Mouse (Mus musculus): ENCODE measurements around the gene Casd1. TPM values are rescaled to one million over a fixed set of nuclear protein-coding genes. Genes with fewer than 3 reads are reported as not detected.

Gene Casd1
- polyA plus RNA-seq, 1 experiment from 2014 or later: 34.7 TPM

DNA sequence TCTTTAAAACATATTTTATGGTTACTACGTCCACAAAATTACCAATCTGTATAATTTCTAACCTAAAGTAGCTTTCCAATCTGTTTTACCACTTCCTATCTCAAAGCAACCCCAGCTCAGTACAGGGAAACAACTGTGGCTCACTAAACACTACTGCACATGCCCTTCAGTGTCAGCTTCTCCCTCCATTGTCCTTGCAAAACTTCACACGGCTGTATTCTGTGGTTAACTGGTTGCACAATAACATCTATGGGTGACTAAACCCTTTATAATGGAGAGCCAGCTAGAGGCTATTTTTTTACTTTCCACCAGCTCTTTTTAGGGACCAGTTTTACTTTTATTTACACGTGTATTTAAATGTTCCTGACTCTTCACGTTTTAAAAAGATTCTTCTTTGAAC lies 12.7 kb upstream of the Casd1 start:
- Histone ChIP-seq H3K36me3 (replicated peaks) (no peaks in the 10 kb centered on the region), H3K4me3 (no peak overlapping the region), H3K27ac (no peak overlapping the region), H3K9me3 (no peaks in the 10 kb centered on the region), H3K27me3 (ENCODE audit: poor library complexity, severe bottlenecking) (peaks cover 4% of the 10 kb centered on the region; the same call in 1 of the 2 replicates), H3K4me1 (peaks cover 12% of the 10 kb centered on the region)
- WGBS: 77% methylated on average over 4 of the region's 4 CpGs
- no peak for DNase-seq (ENCODE audit: extremely low spot score, low spot score)

- peaks cover 4% of the 10 kb centered on the region; the same call in 1 of the 2 replicates for H3K27me3 ChIP-seq (ENCODE audit: poor library complexity, severe bottlenecking)
- H3K27ac ChIP-seq: no peak overlapping the region
- no peak for DNase-seq (ENCODE audit: extremely low spot score, low spot score)
- no peak overlapping the region for H3K4me3 ChIP-seq
- H3K9me3 ChIP-seq: no peaks in the 10 kb centered on the region
- WGBS: 93% methylated on average over 3 of the region's 3 CpGs
- H3K4me1 ChIP-seq: peaks cover 4% of the 10 kb centered on the region
- no peaks in the 10 kb centered on the region for H3K36me3 ChIP-seq (replicated peaks)
These were observed 11.9 kb upstream of the Casd1 start for GRCm38 (mm10) chr6:4588722-4589121.

- no peaks in the 10 kb centered on the region; the same call in 1 of the 2 replicates for H3K27me3 ChIP-seq (ENCODE audit: poor library complexity, severe bottlenecking)
- WGBS: 76% methylated on average over 8 of the region's 8 CpGs
- DNase-seq (ENCODE audit: extremely low spot score, low spot score): no peak
- H3K27ac ChIP-seq: no peak overlapping the region
- no peak overlapping the region for H3K4me3 ChIP-seq
- H3K36me3 ChIP-seq (replicated peaks): no peaks in the 10 kb centered on the region
- peaks cover 11% of the 10 kb centered on the region for H3K4me1 ChIP-seq
- no peaks in the 10 kb centered on the region for H3K9me3 ChIP-seq
These were observed 10.6 kb upstream of the Casd1 start for GRCm38 (mm10) chr6:4590089-4590488.

DNA sequence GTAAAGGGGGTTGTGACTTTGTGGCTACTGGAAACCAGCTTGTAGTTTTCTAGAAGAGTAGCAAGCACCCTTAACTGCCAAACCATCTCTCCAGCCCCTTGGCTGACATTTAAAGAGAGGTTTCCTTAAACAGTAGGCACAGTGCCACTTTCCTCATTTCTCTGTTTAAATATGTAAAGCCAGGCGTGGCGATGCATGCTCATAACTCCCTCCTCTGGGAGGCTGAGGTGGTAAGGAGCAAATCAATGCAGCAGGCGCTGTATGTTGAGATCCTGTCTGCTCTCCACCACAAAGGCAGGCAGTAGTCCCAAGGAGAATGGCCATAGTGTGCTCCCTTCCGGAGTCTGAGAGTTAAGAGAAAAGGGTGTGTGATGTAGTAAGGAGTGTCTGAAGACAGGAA lies 2.9 kb upstream of the Casd1 start:
- no peaks in the 10 kb centered on the region for H3K9me3 ChIP-seq
- no peak overlapping the region for H3K4me3 ChIP-seq
- no peaks in the 10 kb centered on the region for H3K36me3 ChIP-seq (replicated peaks)
- 87% methylated on average over 4 of the region's 4 CpGs for WGBS
- no peak for DNase-seq (ENCODE audit: extremely low spot score, low spot score)
- peaks cover 14% of the 10 kb centered on the region; the same call in 1 of the 2 replicates for H3K27me3 ChIP-seq (ENCODE audit: poor library complexity, severe bottlenecking)
- H3K27ac ChIP-seq: no peak overlapping the region
- peaks cover 53% of the 10 kb centered on the region for H3K4me1 ChIP-seq

DNA sequence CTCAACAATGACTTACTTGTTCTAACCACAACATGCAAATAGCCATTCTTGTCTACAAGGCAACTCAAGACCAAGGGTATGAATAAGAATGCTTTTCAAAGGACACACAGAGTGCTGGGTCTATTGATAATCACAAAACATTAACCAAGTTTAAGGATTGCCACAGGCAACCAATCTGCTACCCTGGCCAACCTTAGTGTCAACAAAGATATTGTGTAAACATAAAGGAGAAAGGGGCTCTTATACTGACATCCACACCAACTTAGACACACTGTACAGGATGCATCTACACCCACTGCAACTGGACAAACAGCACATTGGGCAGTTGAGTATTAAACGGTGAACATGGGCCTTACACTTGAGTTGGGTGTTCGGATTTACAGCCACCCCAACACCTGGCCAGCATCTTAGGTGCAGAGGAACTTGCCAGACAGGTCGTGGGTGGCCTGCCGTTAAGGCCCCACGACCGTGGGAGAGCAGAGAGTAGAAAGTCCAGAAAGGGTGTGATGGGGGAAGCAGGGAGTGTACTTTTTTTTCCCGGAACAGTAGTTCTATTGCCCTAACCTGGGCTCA lies 468 bp upstream of the Casd1 start:
- H3K4me3 ChIP-seq: peak overlapping the region; percentile 80
- H3K9me3 ChIP-seq: no peaks in the 10 kb centered on the region
- no peaks in the 10 kb centered on the region for H3K36me3 ChIP-seq (replicated peaks)
- DNase-seq (ENCODE audit: extremely low spot score, low spot score): no peak
- peaks cover 14% of the 10 kb centered on the region; the same call in 1 of the 2 replicates for H3K27me3 ChIP-seq (ENCODE audit: poor library complexity, severe bottlenecking)
- WGBS: 37% methylated on average over 7 of the region's 7 CpGs
- H3K27ac ChIP-seq: peak overlapping the region; percentile 100
- H3K4me1 ChIP-seq: peaks cover 67% of the 10 kb centered on the region

GRCm38 (mm10) chr6:4601297-4601931 lies 775 bp downstream of the Casd1 start:
- H3K4me1 ChIP-seq: peaks cover 64% of the 10 kb centered on the region
- peaks cover 14% of the 10 kb centered on the region; the same call in 1 of the 2 replicates for H3K27me3 ChIP-seq (ENCODE audit: poor library complexity, severe bottlenecking)
- DNase-seq (ENCODE audit: extremely low spot score, low spot score): peak; percentile 54
- peak overlapping the region; percentile 80 for H3K4me3 ChIP-seq
- H3K9me3 ChIP-seq: no peaks in the 10 kb centered on the region
- H3K27ac ChIP-seq: peak overlapping the region; percentile 100
- 4% methylated on average over 56 of the region's 58 CpGs for WGBS
- H3K36me3 ChIP-seq (replicated peaks): no peaks in the 10 kb centered on the region

GRCm38 (mm10) chr6:4602012-4602411 lies 1.4 kb downstream of the Casd1 start:
- peak overlapping the region; percentile 100 for H3K27ac ChIP-seq
- H3K36me3 ChIP-seq (replicated peaks): no peaks in the 10 kb centered on the region
- H3K9me3 ChIP-seq: no peaks in the 10 kb centered on the region
- peaks cover 8% of the 10 kb centered on the region; the same call in 1 of the 2 replicates for H3K27me3 ChIP-seq (ENCODE audit: poor library complexity, severe bottlenecking)
- peaks cover 66% of the 10 kb centered on the region for H3K4me1 ChIP-seq
- no peak for DNase-seq (ENCODE audit: extremely low spot score, low spot score)
- peak overlapping the region; percentile 80 for H3K4me3 ChIP-seq
- 75% methylated on average over 5 of the region's 5 CpGs for WGBS

DNA sequence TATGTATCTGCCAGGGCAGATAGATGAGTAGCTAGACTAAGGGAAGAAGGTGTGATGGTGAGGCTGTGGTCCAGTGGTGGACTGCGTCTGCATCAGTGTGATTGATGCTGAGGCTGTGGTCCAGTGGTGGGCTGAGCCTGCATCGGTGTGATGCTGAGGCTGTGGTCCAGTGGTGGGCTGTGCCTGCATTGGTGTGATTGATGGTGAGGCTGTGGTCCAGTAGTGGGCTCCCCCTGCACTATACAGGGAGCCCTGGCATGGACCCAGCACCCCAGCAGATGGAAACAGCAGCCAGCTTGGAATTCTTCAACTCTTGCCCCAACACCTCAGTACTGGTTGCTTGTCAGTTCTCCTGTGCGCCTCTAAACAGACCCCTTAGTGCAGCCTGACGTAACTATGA lies 5.8 kb downstream of the Casd1 start:
- Histone ChIP-seq H3K27me3 (ENCODE audit: poor library complexity, severe bottlenecking) (no peaks in the 10 kb centered on the region), H3K9me3 (no peaks in the 10 kb centered on the region), H3K27ac (peak overlapping the region; percentile 35; the same call in 1 of the 2 replicates), H3K4me3 (no peak overlapping the region), H3K36me3 (replicated peaks) (peaks cover 7% of the 10 kb centered on the region), H3K4me1 (peaks cover 52% of the 10 kb centered on the region)
- DNase-seq (ENCODE audit: extremely low spot score, low spot score): no peak
- WGBS: 98% methylated on average over 4 of the region's 4 CpGs

DNA sequence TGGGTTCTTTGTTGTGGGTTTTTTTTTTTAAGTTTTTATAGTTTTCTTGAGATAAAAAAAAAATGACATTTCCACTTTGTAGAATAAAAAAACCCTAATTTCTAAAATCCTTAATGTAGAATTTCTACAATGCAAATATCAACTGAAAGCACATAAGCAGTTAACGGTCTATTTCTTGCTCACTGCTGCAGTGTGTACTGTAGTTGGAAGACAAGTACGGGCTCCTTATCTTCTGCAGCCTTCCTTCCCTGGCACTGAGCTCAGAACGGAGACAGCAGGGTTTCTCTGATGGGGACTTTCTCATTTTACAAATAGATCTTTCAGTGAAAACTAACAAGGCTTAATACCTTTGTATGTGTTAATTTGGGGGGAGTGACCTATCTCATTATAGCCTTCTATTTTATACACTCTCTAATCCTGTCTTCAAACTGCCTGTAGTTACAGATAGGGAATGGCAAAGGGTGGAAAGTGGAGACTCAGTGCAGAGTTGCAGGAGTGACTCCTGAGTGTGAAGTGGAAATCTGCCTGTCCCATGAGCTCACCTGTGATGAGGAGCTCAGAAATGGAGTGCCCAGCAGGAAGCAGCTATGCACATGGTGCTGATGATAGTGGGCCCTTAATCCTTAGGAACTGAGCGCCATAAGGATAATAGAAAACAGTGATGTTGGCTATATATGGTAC lies 9.7 kb downstream of the Casd1 start:
- Histone ChIP-seq H3K27me3 (ENCODE audit: poor library complexity, severe bottlenecking) (no peaks in the 10 kb centered on the region), H3K9me3 (peaks cover 4% of the 10 kb centered on the region; the same call in 1 of the 2 replicates), H3K4me3 (no peak overlapping the region), H3K4me1 (peaks cover 18% of the 10 kb centered on the region), H3K36me3 (replicated peaks) (peaks cover 37% of the 10 kb centered on the region), H3K27ac (no peak overlapping the region)
- WGBS: 80% methylated on average over 4 of the region's 4 CpGs
- DNase-seq (ENCODE audit: extremely low spot score, low spot score): no peak

DNA sequence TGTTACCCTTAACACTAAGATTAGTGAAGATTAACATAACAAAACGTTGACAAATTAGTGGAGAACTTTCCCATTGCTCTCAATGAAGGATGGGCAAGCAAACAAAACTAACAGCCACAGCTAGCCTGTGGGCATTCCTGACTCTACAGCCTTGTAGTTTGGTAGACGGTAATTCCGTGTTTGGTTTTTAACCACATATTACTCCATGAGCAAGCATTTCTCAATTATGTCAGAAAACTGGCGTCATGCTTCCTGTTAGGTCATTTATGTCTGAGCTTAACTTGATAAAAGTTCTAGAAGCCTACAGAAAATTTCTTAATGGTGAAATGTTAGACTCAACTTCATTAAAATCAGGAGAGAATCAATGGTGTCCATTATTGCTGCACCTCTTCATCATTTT lies 11.2 kb downstream of the Casd1 start:
- H3K27me3 ChIP-seq (ENCODE audit: poor library complexity, severe bottlenecking): no peaks in the 10 kb centered on the region
- no peak overlapping the region for H3K4me3 ChIP-seq
- H3K27ac ChIP-seq: no peak overlapping the region
- peaks cover 50% of the 10 kb centered on the region for H3K36me3 ChIP-seq (replicated peaks)
- DNase-seq (ENCODE audit: extremely low spot score, low spot score): no peak
- H3K4me1 ChIP-seq: peaks cover 14% of the 10 kb centered on the region; the same call in 1 of the 2 replicates
- WGBS: 90% methylated on average over 4 of the region's 4 CpGs
- H3K9me3 ChIP-seq: peaks cover 4% of the 10 kb centered on the region; the same call in 1 of the 2 replicates

DNA sequence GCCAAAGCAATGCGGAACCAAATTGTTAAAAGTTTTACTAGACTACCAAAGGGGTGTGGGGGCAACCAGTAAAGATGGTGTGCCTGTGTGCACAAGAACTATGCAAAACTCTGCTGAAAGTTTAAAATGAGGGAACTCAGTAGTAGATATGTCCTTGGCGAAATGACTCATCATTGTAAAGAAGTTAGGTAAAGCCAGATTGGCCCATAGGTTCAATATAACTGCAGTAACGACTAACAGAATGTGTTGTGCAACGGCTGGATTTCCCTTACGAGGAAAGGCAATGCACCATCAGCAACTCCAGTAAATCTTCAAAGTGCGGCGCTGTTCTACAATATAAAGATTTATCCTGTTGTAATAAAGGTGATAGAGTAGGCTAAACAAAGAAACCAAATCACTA lies 11.8 kb downstream of the Casd1 start:
- peaks cover 54% of the 10 kb centered on the region for H3K36me3 ChIP-seq (replicated peaks)
- peaks cover 10% of the 10 kb centered on the region; the same call in 1 of the 2 replicates for H3K4me1 ChIP-seq
- peaks cover 4% of the 10 kb centered on the region; the same call in 1 of the 2 replicates for H3K9me3 ChIP-seq
- no peak overlapping the region for H3K27ac ChIP-seq
- H3K4me3 ChIP-seq: no peak overlapping the region
- no peak for DNase-seq (ENCODE audit: extremely low spot score, low spot score)
- H3K27me3 ChIP-seq (ENCODE audit: poor library complexity, severe bottlenecking): no peaks in the 10 kb centered on the region
- WGBS: 94% methylated on average over 7 of the region's 7 CpGs

DNA sequence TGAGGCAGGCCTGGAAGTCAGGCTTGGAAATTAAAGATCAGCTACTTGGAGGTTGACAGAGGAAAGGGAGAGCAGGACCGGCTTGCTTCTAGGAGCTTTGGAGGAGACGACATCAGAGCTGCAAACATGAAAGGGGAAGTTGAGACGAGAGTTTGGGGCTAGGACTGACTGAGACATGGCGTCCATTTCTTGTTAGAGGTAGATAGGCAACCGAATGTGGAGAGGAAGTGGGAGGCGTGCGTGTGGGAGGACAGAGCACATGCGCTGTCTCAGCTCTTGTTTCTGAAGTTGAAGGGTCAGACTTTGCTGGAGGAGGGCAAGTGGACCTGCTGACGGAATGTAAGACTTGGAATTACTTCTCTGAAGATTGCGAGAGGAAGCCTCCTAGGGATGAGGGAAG lies 17.3 kb downstream of the Casd1 start:
- H3K4me1 ChIP-seq: no peaks in the 10 kb centered on the region
- H3K27ac ChIP-seq: no peak overlapping the region
- 90% methylated on average over 10 of the region's 10 CpGs for WGBS
- peaks cover 4% of the 10 kb centered on the region; the same call in 1 of the 2 replicates for H3K9me3 ChIP-seq
- DNase-seq (ENCODE audit: extremely low spot score, low spot score): no peak
- peaks cover 69% of the 10 kb centered on the region for H3K36me3 ChIP-seq (replicated peaks)
- H3K27me3 ChIP-seq (ENCODE audit: poor library complexity, severe bottlenecking): no peaks in the 10 kb centered on the region
- H3K4me3 ChIP-seq: no peak overlapping the region

DNA sequence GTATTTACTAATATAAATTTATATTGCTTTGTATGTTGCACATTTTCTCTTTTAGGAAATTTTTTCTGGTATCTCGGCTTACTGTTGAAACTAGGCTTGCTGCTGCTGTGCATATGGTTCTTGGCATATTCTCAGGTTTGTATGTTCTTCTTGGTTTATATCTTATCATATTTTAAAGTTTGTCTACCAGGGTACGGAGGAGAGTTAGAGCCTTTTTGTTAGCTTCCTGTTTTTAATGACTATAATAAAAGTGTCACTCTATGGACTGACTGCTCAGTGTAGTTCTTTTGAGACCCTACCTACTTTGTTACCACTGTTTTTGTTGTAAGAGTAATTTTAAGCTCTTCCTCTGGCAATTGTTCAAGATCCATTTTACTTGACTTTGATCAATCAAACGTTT lies 30.8 kb downstream of the Casd1 start:
- Histone ChIP-seq H3K36me3 (replicated peaks) (peaks cover 37% of the 10 kb centered on the region), H3K4me3 (no peak overlapping the region), H3K9me3 (no peaks in the 10 kb centered on the region), H3K27ac (no peak overlapping the region), H3K4me1 (peaks cover 40% of the 10 kb centered on the region), H3K27me3 (ENCODE audit: poor library complexity, severe bottlenecking) (no peaks in the 10 kb centered on the region)
- DNase-seq (ENCODE audit: extremely low spot score, low spot score): no peak
- 80% methylated on average over 3 of the region's 3 CpGs for WGBS

Measured in forebrain, embryonic 10.5 days (tissue).